Mouse (Mus musculus) G1E (cell line): ENCODE data around the gene Dnajc1.

Experiments used
- CTCF ChIP-seq: IDR thresholded peaks from 2 replicates; pipeline ENCODE4 v1.5.1; 2012; ENCODE audit warnings: low read depth, low read length, inconsistent platforms, mixed read lengths
- GATA1 ChIP-seq: IDR thresholded peaks from 2 replicates; pipeline ENCODE4 v1.6.1; 2012; ENCODE audit warnings: borderline replicate concordance, low read length, inconsistent platforms, mixed read lengths
- GATA2 ChIP-seq: IDR thresholded peaks from 2 replicates; pipeline ENCODE4 v1.6.1; 2012; ENCODE audit warnings: low read depth, low read length, inconsistent platforms, borderline replicate concordance
- POLR2AphosphoS5 ChIP-seq: IDR thresholded peaks from 2 replicates; pipeline ENCODE4 v1.6.1; 2012; ENCODE audit warnings: low read depth, low read length, inconsistent platforms; ENCODE audit not compliant: insufficient replicate concordance
- TAL1 ChIP-seq: conservative IDR thresholded peaks from 2 replicates; pipeline ENCODE4 v1.6.1; 2012; ENCODE audit warnings: low read depth, low read length, inconsistent platforms, mixed read lengths

DNA sequence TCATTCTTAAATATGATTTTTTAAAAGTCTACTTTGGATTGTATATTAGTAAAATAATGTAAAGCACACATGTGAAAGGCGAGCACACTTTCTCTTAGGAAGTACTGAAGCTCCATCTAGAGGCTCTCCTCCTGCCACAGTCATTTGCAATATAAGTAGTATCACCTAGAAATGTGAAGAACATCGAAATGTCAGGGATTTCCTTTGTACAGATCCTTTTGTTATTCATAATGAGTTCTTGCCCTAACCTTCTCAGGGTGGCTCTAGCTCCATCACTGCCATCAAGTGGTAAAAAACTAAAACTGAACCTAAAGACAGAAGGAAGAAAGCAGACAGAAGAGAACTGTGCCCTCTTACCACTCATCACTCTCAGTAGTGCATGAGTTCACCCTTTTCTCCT, 49.2 kb downstream of the Dnajc1 start:
- TF ChIP-seq CTCF (no peak), TAL1 (no peak), GATA1 (no peak), POLR2AphosphoS5 (no peak), GATA2 (no peak)
